Mouse (Mus musculus): Measurements from ENCODE around the gene Slc35d3. TPM values are rescaled to one million over a fixed set of nuclear protein-coding genes. Genes with fewer than 3 reads are reported as not detected.
A peak's percentile ranks its signal among the peaks of the same experiment; 100 is the strongest.

Slc35d3 gene
- total and polyA plus RNA-seq, 3 experiments, result not detected

- no peak for TF ChIP-seq ZKSCAN1 (IDR thresholded peaks at IDR 0.05; ENCODE audit: low read depth, low read length)
Observed at GRCm38 (mm10) chr10:19875346-19875745, 24.1 kb upstream of the Slc35d3 start (continued).

DNA sequence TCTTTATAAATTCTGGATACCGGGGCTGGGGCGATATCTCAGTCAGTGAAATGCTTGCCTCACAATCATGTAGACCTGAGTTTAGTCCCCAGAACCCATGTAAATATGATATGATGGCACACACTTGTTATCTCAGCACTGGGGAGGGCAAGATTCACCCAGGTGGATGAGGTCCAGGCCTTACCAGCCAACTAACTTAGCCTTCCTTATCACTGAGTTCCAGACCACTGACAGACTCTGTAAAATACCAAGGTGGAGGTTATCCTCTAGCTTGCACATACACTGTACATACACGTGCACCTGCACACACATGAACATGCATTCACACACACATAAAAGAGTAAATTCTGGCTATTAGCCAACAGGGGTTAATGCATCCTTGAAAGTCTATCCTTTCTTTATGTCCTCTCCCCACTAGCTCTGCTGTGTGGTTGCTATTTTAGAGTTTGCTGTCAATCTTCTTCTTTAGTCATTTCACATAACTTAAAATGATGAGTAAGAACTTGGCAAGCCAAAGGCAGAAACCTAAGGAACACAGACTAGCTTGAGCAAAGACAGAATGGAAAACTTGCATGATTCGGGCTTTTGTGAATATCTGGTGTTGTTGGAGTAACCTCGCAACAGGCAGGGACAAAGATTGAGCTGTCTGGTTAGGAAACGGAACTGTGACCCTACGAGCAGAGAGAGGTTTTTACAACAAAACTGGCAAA lies 4.5 kb upstream of the Slc35d3 start:
- Histone ChIP-seq H3K36me3 (ENCODE audit: control insufficient read depth in 1 of 2, insufficient read depth in 2 of 2, low read length in 2 of 2) (no peaks in the 10 kb centered on the region; a peak in 1 of 4 replicates), H3K9ac (ENCODE audit: control insufficient read depth, low read depth, low read length, poor library complexity, severe bottlenecking) (no peak overlapping the region), H3K4me1 (ENCODE audit: control insufficient read depth in 1 of 2, insufficient read depth in 2 of 2, low read length in 2 of 2) (no peaks in the 10 kb centered on the region), H3K4me3 (ENCODE audit: control insufficient read depth in 1 of 2, insufficient read depth in 1 of 2, low read depth in 2 of 2, low read length in 2 of 2) (no peak overlapping the region), H3K79me2 (ENCODE audit: control insufficient read depth, insufficient read depth, low read length, poor library complexity) (no peaks in the 10 kb centered on the region), H3K27me3 (ENCODE audit: control insufficient read depth in 1 of 2, insufficient read depth in 2 of 2, low read length in 2 of 2) (no peaks in the 10 kb centered on the region), H3K9me3 (replicated peaks; ENCODE audit: insufficient read depth, low read length) (no peaks in the 10 kb centered on the region), H3K27ac (ENCODE audit: control insufficient read depth, low read depth, low read length) (no peak overlapping the region)
- TF ChIP-seq MYB (IDR thresholded peaks at IDR 0.05; ENCODE audit: low read depth, low read length), result no peak
- peak; percentile 45; the same call in 1 of the 2 replicates for TF ChIP-seq TCF12 (IDR thresholded peaks at IDR 0.05; ENCODE audit: low read depth, low read length)
- DNase-seq (ENCODE audit: low read depth, low spot score), result no peak

- Histone ChIP-seq H3K4me3 (ENCODE audit: control insufficient read depth in 1 of 2, insufficient read depth in 1 of 2, low read depth in 2 of 2, low read length in 2 of 2) (no peak overlapping the region), H3K27ac (ENCODE audit: control insufficient read depth, low read depth, low read length) (no peak overlapping the region), H3K36me3 (ENCODE audit: control insufficient read depth in 1 of 2, insufficient read depth in 2 of 2, low read length in 2 of 2) (no peaks in the 10 kb centered on the region), H3K9ac (ENCODE audit: control insufficient read depth, low read depth, low read length, poor library complexity, severe bottlenecking) (no peak overlapping the region), H3K9me3 (replicated peaks; ENCODE audit: insufficient read depth, low read length) (no peaks in the 10 kb centered on the region), H3K4me1 (ENCODE audit: control insufficient read depth in 1 of 2, insufficient read depth in 2 of 2, low read length in 2 of 2) (no peaks in the 10 kb centered on the region), H3K27me3 (ENCODE audit: control insufficient read depth in 1 of 2, insufficient read depth in 2 of 2, low read length in 2 of 2) (no peaks in the 10 kb centered on the region), H3K79me2 (ENCODE audit: control insufficient read depth, insufficient read depth, low read length, poor library complexity) (no peaks in the 10 kb centered on the region)
- TF ChIP-seq POLR2AphosphoS5 (IDR thresholded peaks at IDR 0.05; ENCODE audit: borderline replicate concordance, low read depth, low read length) (no peak), SMC3 (IDR thresholded peaks at IDR 0.05; ENCODE audit: low read depth, low read length) (no peak), TAL1 (IDR thresholded peaks at IDR 0.05; ENCODE audit: low read length) (no peak), E2F4 (IDR thresholded peaks at IDR 0.05; ENCODE audit: borderline replicate concordance, low read depth, low read length) (no peak), NRF1 (IDR thresholded peaks at IDR 0.05; ENCODE audit: insufficient read depth, low read depth, low read length, poor library complexity, severe bottlenecking) (no peak), ELF1 (IDR thresholded peaks at IDR 0.05; ENCODE audit: low read depth, low read length) (no peak), EP300 (IDR thresholded peaks at IDR 0.05; ENCODE audit: low read depth in 1 of 2, low read length in 2 of 2) (no peak), GABPA (IDR thresholded peaks at IDR 0.05; ENCODE audit: low read depth, low read length) (no peak), RAD21 (IDR thresholded peaks at IDR 0.05; ENCODE audit: low read depth, low read length) (no peak), MEF2A (IDR thresholded peaks at IDR 0.05; ENCODE audit: extremely low read depth, insufficient replicate concordance, low read depth, low read length, poor library complexity, severe bottlenecking) (no peak), MAX (IDR thresholded peaks at IDR 0.05; ENCODE audit: low read length) (no peak), NELFE (IDR thresholded peaks at IDR 0.05; ENCODE audit: low read depth, low read length) (no peak), ZMIZ1 (IDR thresholded peaks at IDR 0.05; ENCODE audit: low read depth, low read length) (no peak)
- DNase-seq (ENCODE audit: low read depth, low spot score), result no peak
Observed at GRCm38 (mm10) chr10:19853609-19854008, 2.4 kb upstream of the Slc35d3 start.

Data from MEL (cell line).